Mouse (Mus musculus) inflammation-experienced regulatory T-cells, adult 6 months (primary cell): Measurements from ENCODE around the gene Umodl1. TPM values are rescaled to one million over a fixed set of nuclear protein-coding genes. Genes with fewer than 3 reads are reported as not detected.
A peak's percentile ranks its signal among the peaks of the same experiment; 100 is the strongest.

Source experiments
- ATAC-seq: one replicate; pipeline ENCODE4 v1.8.0; 2017
- polyA plus RNA-seq, 3 experiments: library from polyadenylated mRNA; unstranded; fragments of 100-300 nt; shearing (Covaris generic); gene quantifications; one replicate each; pipeline ENCODE4 v1.2.1; 2017

Gene Umodl1
- polyA plus RNA-seq, result not detected

DNA sequence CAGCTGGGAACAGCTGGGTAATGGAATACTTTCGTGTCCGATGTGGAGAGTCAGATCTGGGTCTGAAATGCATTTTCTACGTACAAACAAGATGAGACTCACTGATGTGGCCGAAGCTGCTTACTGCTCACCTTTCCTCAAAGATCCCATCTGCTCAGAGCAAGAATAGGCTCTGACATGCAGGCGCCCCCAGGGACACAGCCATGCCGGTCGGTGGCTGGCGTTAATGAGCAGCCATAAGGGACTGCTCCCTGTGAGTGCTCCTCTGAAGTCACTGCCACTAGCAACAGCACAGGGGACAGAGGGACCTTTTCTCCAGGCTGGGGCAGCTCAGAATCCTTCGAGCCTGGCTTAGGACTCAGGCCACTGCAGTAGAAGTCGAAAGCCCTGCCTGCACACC, at the start of gene Umodl1:
Gene Umodl1, plus strand, starts transcription at position 301 of the 400 bp plus-strand sequence.
- ATAC-seq, result no peak

DNA sequence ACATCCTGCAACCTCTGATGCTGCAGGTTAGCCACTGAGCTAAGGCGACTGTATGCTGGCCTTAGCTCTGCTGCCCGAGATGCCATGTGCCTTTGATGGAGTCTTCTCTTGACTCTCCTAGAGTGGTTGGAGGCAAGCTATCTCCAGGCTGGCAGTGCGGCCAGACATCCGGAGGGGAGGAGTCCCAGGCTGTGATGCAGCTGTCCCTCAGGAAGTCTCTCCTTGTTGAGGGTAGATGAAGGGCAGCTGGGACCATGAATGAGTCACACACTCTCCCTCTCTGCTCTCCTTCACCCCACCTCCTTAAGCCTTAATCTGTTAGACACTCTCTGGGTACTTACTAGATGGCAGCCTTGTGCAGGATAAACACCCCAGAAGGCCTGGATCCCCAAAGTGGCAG, 46.9 kb upstream of the Umodl1 start:
- no peak for ATAC-seq

DNA sequence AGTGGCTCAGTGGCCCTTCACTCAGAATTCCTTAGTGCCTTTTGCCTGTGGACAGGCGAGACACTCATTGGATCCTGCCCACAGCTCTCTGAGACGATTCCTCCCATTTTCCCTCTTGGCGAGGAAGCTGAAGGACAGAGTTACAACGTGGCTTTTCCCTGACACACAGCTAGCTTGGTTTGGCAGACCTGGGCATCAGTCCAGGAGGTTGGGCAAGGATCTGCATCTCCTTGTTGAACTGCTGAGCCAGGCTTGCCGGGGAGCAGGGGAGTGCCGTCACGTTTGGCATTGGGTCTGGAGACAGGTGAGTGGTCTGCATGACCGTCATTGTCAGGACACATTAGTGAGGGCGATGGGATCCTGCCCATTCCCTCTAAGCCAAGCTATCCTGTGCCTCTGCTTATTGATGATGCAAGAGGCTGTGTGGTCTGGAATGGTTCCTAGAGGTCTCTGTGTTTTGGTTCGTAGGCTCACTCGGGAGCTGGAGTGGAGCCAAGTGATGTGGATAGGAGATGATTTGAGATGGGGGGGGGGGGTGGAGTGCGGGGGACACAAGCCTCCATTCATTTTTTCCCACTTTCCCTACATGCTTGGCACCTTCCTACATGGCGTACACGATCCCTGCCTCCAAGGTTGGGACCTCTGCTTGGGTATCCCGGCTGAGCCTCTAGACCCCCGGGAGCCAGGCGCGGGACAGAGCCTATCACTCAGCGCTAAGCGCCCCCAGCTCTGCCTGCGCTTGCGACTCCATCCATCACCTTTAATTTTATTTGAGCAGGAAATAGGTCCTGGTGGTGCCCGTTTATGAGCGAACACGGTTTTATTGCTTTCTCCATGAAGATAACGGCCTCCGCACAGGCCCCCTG, 43.3 kb upstream of the Umodl1 start:
- no peak for ATAC-seq

DNA sequence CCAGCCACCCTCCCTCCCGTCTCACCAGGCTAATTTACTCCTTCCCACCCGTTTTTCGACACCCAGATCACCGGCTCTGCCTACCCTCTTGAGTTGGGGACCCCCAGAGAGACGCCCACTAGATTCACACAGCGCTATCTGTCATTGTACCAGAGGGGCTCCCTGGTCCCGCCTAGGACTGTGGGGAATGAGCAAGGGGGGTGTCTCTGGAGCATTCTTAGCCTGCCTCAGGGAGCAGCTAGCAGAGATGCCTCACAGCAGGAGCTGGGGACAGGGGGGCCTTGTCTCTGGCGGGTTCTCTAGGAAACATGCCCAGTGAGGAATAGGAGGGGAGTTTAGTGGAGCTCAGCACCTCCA, 42.7 kb upstream of the Umodl1 start:
- no peak for ATAC-seq

DNA sequence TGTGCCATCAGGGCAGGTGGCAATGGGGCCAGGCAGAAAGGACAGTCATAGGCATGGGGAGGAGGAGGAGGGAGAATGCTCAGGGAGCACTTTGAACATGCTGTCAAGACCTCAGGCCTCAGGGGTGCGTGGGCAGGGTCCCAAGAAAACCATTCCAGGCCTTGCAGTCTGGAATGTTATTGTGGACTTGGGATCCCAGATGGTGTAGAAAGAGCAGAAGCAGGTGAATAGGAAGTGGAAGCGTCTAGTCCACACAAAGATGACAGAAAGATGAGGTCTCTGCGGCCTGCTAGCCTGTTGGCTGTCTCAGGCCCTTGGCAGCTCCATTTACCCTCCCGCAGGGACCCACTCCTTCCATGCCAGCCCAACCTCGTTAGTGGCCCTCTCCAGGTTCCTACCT, 41.9 kb upstream of the Umodl1 start:
- ATAC-seq, result no peak

DNA sequence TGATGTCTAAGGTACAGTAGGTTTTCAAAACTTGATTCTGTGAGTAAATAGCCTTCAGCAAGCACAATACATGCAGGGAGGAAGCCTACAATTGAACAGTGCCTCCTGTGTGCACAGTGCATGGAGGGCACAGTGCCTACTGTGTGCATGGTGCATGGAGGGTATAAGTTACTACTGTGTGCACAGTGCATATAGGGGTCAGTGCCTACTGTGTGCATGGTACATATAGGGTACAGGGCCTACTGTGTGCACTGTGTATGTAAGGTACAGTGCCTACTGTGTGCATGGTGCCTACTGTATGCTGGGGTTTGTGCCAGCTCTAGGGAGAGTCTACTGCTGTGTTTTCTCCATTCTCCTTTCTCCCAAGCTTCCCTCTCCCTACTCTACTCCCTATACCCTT, 40.2 kb upstream of the Umodl1 start:
- ATAC-seq, result no peak

DNA sequence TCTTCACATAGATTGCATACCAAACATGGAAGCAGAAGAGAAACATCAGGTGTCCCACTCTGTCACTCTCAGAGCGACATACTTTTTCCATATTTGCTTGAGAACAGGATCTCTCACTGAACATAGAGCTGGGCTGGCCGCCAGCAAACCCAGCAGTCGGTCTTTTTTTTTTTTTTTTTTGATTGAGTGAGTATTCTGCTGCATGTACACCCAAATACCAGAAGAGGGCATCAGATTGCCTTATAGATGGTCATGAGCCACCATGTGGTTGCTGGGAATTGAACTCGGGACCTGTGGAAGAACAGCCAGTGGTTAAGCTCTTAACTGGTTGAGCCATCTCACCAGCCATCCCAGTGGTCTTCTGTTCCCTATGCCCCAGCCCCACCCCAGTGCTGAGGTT, 30.9 kb upstream of the Umodl1 start:
- no peak for ATAC-seq

DNA sequence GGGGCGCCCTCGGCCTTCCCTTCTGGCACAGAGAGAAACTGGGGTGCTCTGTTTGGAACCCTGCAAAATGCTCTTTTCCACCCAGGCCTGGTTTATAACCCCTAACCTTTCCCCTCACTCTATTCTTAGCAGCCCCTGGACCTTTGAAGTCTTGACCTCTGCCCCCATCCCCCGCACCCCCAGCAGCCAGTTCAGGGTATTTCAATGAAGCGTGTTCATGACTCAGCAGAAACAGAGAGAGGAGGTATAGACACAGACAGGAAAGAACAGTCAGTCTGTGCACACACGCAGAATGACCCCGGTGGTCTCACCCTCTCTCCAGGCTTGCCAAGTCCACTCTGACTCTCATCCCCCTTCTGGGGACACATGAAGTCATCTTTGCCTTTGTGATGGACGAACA, 23.6 kb upstream of the Umodl1 start:
- no peak for ATAC-seq

DNA sequence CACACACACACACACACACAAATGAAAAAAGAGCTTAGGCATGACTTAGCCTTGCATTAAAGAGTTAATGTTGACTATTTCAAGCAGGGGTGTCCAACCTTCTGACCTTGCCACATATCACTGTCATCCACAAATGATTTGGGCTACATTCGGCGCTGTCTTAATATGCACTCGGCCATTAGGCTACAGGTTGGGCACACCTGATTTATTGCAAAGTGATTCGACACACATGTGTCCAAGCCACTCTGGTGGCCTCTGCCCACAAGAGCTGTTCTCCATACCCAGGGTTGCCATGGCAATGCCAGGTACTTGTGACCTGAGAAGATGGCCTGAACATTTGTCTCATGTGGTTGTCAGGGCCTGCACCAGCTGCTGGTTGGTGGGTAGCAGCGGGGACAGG, 21.6 kb upstream of the Umodl1 start:
- no peak for ATAC-seq

DNA sequence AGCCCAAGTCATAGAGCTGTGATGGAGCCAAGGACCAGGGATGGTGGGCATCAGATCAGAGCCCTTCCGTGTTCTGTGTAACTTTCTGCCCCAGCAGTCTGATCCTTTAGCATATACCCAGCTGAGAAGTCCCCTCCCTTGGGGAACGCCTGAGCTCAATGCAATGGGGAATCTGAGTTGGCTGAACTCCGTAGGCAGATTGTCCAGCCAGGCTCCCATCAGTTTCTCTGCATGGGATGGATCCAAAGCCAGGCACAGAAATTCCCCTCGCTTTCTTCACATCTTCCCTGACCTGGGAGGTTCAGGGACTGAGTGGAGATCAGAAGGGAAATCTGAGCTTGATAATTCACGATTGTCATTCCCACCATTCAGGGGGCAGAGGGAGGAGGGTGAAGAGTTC, 19.1 kb upstream of the Umodl1 start:
- no peak for ATAC-seq

DNA sequence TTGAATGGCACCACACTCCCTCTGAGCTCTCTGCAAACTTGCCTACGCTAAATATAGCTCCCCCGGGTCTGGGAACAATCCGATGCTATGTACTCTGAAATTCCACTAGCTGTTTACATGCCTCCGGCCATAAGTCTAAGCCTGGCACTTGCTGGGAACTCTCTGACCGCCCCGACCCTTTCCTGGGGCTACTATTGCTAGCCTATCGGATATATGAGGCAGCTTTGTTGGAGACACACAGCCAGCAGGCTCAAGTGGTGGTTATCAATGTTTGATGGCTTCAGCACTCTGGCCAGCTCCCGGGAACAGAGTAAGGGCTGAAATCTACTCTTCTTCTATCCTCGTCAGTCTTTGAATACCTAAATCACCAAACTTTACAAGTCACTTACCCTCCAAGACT, 15.9 kb upstream of the Umodl1 start:
- ATAC-seq, result no peak

DNA sequence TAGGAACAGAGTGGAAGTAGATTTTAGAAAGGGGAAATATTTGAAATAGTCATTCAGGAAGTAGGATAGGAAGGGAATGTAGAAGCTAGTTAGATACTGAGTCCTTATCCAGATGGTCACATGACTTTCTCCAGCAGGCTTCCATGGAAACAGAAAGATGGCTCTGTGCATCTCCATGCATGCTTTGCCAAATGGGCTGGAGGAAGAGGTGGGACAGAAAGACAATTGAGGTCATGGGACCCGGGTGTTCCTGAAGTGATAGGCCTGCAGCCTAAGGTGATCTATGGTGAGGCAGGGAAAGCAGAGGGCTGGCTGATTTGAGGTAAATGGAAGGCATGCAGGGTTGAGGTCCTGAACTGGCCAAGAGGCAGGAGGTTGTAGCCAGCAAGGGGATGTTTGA, 6.1 kb upstream of the Umodl1 start:
- ATAC-seq, result no peak

DNA sequence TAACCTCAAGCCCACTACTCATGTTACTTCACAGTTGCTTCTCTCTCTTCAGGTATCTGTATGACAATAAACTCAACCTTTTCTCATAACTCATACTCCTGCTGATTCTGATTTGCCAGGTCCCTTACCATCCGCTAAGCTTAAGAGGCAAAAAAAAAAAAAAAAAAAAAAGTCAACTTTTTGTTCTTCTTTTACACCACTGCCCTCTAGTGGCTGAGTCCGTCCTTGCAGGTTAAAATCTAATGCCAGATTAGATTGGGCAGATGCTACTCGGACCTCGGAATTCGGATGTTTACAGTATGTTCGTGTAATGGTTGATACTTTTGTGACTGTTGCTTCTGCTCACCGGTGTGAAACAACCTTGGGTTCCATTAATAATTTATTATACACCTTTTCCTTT, 3.7 kb upstream of the Umodl1 start:
- no peak for ATAC-seq

DNA sequence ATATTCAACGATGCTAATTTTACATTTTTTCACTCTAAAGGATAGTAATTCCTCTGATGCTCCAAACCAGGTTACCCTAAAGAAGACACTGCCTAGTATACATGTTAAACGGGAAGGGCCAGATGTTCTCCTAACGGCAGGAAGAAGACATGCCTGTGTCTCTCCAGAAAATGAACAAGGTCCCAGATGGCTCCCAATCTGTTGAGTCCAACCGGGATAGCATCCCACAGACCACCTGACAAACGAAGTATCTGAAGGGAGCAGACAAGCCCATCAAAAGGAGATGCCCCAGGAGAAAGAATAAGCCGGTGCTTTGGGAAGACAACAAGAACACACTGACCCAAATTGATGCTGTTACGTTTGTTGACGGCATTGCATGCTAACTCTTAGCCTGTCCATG, 2.8 kb upstream of the Umodl1 start:
- no peak for ATAC-seq

DNA sequence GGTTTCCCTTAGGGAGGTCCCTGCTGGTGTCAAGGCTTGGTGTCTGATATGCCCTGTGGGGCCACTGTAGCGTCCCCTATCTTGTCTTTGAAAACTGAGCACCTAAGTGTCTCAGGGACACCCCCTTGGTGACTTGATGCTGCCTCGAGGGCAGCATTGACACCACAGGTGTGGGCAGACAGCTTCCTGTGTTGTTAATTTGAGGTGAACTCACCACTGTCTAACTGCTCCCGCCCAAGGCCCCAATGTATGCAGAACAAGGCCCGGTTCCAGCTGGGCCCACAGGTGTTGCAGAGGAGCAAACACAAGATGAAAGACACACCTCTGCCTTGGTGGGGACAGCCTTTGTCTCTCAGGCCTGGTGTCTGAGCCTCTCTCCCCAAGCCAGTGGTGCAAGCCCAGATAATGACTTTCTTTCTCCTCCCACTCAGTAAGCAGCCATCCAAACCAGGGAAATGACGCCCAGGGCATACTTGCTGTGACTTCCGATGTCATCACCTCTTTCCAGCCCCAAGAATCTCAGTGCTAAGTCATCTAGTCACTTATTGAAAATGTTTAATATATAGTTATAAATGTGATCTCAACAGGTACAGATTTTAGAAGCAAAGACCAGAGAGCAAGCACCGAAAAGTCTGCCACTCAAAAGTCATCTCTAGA, 7.6 kb downstream of the Umodl1 start:
- ATAC-seq, result peak; percentile 94

DNA sequence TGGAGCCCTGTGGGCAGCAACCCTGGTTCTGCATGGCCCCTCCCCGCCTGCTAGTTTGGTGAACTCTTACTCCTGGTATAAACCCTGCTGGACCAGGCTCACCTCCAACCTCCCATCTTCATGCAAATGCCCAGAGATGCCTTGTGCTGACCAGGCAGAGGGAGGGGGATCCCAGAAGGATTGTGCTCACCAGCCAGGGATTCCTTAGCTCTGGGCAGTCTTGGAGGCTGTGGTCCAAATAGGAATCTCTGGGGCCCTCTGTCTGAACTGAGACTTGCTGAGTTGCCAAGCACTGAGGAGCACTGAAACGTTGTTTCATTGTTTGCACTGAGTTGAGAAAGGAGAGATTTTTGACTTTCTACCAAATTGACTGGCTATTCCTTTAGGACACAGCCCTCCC, 8.4 kb downstream of the Umodl1 start:
- ATAC-seq, result no peak

DNA sequence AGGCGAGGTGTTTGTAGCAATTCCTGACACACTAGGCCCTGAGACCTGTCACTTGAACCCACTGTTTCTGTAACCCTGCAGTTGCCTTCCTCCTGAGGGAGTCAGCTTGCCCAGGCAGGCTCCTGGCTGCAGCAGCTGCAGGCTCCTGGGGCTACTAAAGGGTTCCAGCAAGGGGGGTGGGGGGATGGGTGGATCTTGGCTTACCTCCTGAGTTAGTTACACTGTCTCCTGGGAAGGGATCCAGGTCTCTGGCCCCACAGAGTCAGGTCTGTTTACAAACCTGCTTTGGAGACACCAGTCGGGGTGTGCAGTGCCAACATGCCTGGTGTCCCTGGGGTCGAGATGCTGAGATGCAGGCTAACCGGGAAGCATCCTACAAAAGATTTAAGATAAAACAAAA, 15.5 kb downstream of the Umodl1 start:
- ATAC-seq, result no peak

DNA sequence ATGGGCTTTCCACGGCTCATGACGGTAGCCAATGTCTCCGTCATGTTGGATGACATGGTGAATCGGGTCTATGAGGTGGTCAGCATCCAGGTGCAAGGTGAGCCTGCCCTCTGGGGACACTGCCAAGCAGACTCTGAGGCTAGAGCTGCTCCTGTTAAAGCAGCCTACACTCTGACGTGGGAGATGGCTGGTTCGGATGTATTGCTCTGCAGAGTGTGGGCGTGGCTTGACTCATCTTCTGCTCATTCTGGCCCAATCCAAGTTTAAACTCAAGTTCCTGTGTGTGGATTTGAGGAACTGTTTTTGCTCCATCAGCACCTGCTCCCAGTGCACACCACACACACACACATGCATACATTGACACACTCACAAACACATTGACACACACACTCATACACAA, 17.4 kb downstream of the Umodl1 start:
- ATAC-seq, result no peak

DNA sequence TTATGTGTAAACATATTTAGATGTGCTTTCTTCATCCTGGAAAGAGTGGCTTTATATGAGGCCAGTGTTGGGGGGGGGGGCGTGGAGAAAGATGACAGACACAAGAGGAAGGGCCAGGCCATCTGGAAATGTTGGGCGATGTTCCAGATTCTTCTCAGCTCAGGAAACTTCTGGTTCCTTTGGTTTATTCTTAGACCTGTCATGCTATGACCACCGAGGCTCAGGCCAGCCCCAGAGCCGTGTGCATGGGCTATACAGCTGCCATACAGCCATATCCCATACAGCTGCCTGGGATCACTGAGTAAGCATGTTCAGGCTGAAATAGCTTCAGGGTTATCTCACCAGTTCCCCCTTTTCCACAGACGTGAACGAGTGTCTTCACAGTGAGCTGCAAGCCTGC, 18.9 kb downstream of the Umodl1 start:
- ATAC-seq, result no peak

DNA sequence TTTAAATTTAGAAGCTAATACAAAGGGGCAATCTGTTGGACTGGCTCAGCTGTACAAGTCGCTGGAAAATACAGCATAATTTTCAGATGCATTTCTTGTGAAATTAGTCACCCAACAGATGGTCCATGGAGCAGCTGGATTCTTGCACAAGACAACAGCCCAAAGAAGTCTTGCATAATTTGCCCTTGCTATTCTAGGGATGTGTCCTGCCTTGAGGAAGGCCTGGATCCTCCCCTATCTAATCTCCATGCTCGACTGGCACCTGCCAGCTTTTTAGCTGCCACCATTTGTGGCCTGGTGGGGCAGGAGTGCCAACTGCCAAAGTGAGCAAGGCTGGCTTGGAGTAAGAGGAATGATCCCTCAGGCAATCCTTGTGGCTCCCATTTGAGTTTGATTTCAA, 22.9 kb downstream of the Umodl1 start:
- no peak for ATAC-seq

DNA sequence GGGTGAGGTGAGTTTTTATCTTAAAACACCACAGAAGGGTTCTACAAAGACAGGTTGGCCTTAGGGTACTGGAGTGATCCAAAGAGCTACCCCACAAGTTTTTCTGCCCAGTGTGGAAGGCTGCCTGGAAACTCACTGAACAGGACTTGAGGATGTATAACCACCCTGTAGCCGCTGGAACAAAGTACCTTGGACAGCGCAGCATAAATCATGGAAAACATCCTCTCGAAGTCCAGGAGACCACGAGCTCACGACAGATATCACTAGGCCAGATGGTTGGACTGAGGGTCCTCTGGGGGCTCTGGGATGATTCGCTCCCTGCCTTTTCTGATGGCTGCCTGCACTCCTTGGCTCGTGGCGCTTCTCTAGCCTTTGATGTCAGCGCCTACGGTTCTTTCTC, 24.1 kb downstream of the Umodl1 start:
- ATAC-seq, result no peak

DNA sequence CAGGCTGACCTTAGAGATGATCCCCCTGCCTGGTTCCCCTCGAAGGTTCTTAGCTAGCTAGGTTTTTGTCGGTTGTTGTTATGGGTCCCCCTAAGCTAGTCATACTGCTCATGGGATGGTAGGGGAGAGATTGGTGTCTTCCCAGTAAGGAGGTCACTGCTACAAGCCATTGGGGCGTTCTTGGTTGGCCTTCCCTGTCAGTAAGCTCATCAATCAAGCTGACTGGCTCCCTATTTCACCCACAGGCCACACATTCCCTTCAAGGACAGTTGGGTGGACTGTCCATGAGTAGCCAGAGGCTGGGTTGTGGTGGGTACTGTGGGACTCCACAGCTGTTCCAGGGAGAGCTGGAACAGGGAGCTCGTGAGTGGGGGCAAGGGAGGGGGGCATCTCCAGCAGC, 29.1 kb downstream of the Umodl1 start:
- no peak for ATAC-seq

DNA sequence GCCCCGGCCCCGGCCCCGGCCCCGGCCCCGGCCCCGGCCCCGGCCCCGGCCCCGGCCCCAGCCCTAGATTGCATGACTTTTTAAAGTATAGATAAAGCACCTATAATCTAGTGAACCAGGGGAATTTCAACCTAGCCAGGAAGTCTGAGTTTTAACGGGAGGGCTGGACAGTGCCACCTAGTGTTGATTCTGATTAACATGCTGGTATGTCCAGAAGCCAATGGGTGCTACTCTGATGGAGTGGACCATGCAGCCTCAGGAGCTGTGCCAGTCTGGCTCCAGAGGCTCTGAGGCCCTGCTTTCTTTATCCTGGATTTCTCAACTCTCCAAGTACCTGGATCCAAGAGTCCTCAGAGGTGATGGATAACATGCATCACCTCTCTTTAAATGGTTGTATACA, 35.8 kb downstream of the Umodl1 start:
- no peak for ATAC-seq

DNA sequence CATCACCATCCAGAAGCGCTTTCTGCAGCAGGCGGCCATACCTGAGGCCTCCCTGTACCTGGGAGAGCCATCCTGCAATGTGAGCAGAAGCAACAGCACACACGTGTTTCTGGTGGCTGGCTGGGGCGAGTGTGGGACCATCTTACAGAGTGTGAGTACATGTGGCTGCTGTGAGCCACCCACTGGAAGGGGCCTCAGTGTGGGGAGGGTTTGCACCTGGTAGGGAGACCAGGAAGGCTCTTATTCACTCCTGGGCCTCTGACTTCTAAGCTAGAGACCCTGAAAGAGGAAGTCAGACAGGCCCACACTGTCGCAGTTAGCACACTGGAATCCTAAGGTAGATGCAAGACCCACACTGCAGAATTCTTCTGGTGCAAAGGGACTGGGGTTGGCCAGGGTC, 41.9 kb downstream of the Umodl1 start:
- ATAC-seq, result no peak

DNA sequence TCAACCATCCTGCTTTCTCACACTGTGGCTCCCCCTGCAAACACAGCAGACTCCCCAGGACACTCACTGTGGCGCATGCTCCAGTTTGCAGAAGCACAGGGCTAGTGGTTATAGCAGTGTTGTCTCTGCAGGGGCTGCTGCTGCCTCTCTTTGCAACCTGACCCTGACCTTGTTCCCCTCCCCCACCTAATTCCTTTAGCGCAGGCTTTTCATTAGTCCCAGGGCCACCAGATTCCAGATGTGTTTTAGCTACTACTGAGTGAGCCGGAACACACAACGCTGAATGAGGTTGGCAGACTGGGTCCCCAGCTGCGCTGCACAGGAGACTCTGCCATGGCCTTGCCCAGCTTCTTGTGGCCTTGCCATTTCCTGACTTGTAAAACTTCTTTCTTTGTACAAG, 46.5 kb downstream of the Umodl1 start:
- ATAC-seq, result no peak
